Mouse (Mus musculus): ENCODE data around the gene Gtdc1.
A peak's percentile ranks its signal among the peaks of the same experiment; 100 is the strongest.

The Gtdc1 gene

GRCm38 (mm10) chr2:44927482-44927811 lies at the start of gene Gtdc1:
Gene Gtdc1, minus strand, starts transcription at chr2:44927657.
- no peak for DNase-seq (ENCODE audit: low read depth, low spot score)

- DNase-seq (ENCODE audit: low read depth, low spot score) = no peak
These were observed 49.6 kb upstream of the Gtdc1 start for GRCm38 (mm10) chr2:44977051-44977450.

- no peak for DNase-seq (ENCODE audit: low read depth, low spot score)
These were observed 49.0 kb upstream of the Gtdc1 start for GRCm38 (mm10) chr2:44976484-44976883.

GRCm38 (mm10) chr2:44973828-44974227 lies 46.4 kb upstream of the Gtdc1 start:
- no peak for DNase-seq (ENCODE audit: low read depth, low spot score)

- DNase-seq (ENCODE audit: low read depth, low spot score) = no peak
These were observed 42.7 kb upstream of the Gtdc1 start for GRCm38 (mm10) chr2:44970087-44970646.

GRCm38 (mm10) chr2:44969640-44970039 lies 42.2 kb upstream of the Gtdc1 start:
- no peak for DNase-seq (ENCODE audit: low read depth, low spot score)

- DNase-seq (ENCODE audit: low read depth, low spot score) = no peak
These were observed 41.8 kb upstream of the Gtdc1 start for GRCm38 (mm10) chr2:44969226-44969625.

GRCm38 (mm10) chr2:44965834-44966555 lies 38.5 kb upstream of the Gtdc1 start:
- DNase-seq (ENCODE audit: low read depth, low spot score) = no peak

- no peak for DNase-seq (ENCODE audit: low read depth, low spot score)
These were observed 35.2 kb upstream of the Gtdc1 start for GRCm38 (mm10) chr2:44962620-44963019.

- DNase-seq (ENCODE audit: low read depth, low spot score) = no peak
These were observed 33.7 kb upstream of the Gtdc1 start for GRCm38 (mm10) chr2:44961192-44961591.

- no peak for DNase-seq (ENCODE audit: low read depth, low spot score)
These were observed 33.1 kb upstream of the Gtdc1 start for GRCm38 (mm10) chr2:44960561-44960960.

GRCm38 (mm10) chr2:44957329-44957797 lies 29.9 kb upstream of the Gtdc1 start:
- DNase-seq (ENCODE audit: low read depth, low spot score) = no peak

GRCm38 (mm10) chr2:44956232-44956631 lies 28.8 kb upstream of the Gtdc1 start:
- no peak for DNase-seq (ENCODE audit: low read depth, low spot score)

GRCm38 (mm10) chr2:44955506-44955905 lies 28.0 kb upstream of the Gtdc1 start:
- no peak for DNase-seq (ENCODE audit: low read depth, low spot score)

- DNase-seq (ENCODE audit: low read depth, low spot score) = no peak
These were observed 26.7 kb upstream of the Gtdc1 start for GRCm38 (mm10) chr2:44954180-44954579.

GRCm38 (mm10) chr2:44952830-44953422 lies 25.5 kb upstream of the Gtdc1 start:
- no peak for DNase-seq (ENCODE audit: low read depth, low spot score)

GRCm38 (mm10) chr2:44951651-44952213 lies 24.3 kb upstream of the Gtdc1 start:
- DNase-seq (ENCODE audit: low read depth, low spot score) = no peak

- no peak for DNase-seq (ENCODE audit: low read depth, low spot score)
These were observed 17.2 kb upstream of the Gtdc1 start for GRCm38 (mm10) chr2:44944689-44945088.

GRCm38 (mm10) chr2:44930951-44931350 lies 3.5 kb upstream of the Gtdc1 start:
- no peak for DNase-seq (ENCODE audit: low read depth, low spot score)

GRCm38 (mm10) chr2:44928631-44929030 lies 1.2 kb upstream of the Gtdc1 start:
- DNase-seq (ENCODE audit: low read depth, low spot score) = no peak

- DNase-seq (ENCODE audit: low read depth, low spot score) = peak; percentile 80
These were observed 575 bp downstream of the Gtdc1 start for GRCm38 (mm10) chr2:44926683-44927481.

GRCm38 (mm10) chr2:44926167-44926682 lies 1.2 kb downstream of the Gtdc1 start:
- no peak for DNase-seq (ENCODE audit: low read depth, low spot score)

Data from telencephalon, adult 2 months (tissue).